Mouse (Mus musculus) myocyte (in vitro differentiated cells): Measurements from ENCODE around the gene Dlg2. TPM values are rescaled to one million over a fixed set of nuclear protein-coding genes. Genes with fewer than 3 reads are reported as not detected.

Source experiments
- H3K27me3 ChIP-seq: one replicate; pipeline ENCODE4 v1.6.1; 2011; ENCODE audit not compliant: control insufficient read depth, insufficient read depth, insufficient read length
- H3K36me3 ChIP-seq: one replicate; pipeline ENCODE4 v1.6.1; 2011; ENCODE audit not compliant: control insufficient read depth, insufficient read depth
- H3K4me2 ChIP-seq: one replicate; pipeline ENCODE4 v1.6.1; 2011; ENCODE audit warnings: low read depth, control low read depth
- H3K4me3 ChIP-seq: one replicate; pipeline ENCODE4 v1.5.1; 2011; ENCODE audit warnings: mild to moderate bottlenecking, control low read depth, moderate library complexity
- H3K79me2 ChIP-seq: one replicate; pipeline ENCODE4 v1.6.1; 2011; ENCODE audit not compliant: control insufficient read depth, insufficient read depth
- H3ac ChIP-seq: one replicate; pipeline ENCODE4 v1.6.1; 2011; ENCODE audit not compliant: control insufficient read depth, insufficient read length
- CEBPB ChIP-seq: IDR thresholded peaks from 2 replicates; pipeline ENCODE4 v1.6.1; 2011; ENCODE audit warnings: mild to moderate bottlenecking, moderate library complexity; ENCODE audit not compliant: poor library complexity, insufficient read depth, severe bottlenecking
- E2F4 ChIP-seq: IDR thresholded peaks from one replicate; pipeline ENCODE4 v1.6.1; 2011; ENCODE audit warnings: mild to moderate bottlenecking, control low read depth, moderate library complexity; ENCODE audit not compliant: insufficient read depth
- MAX ChIP-seq: IDR thresholded peaks from one replicate; pipeline ENCODE4 v1.6.1; 2011; ENCODE audit warnings: low read depth, mild to moderate bottlenecking, control low read depth
- MYOD1 ChIP-seq, 3 experiments: IDR thresholded peaks; one replicate each; pipeline ENCODE4 v1.6.1; 2011; ENCODE audit warnings: control low read depth in 2 of 3, low read depth in 2 of 3, mild to moderate bottlenecking in 2 of 3, moderate library complexity in 1 of 3; ENCODE audit not compliant: insufficient read length in 2 of 3, control insufficient read depth in 1 of 3
- MYOG ChIP-seq, 3 experiments: IDR thresholded peaks; one replicate each; pipeline ENCODE4 v1.6.1; 2011; ENCODE audit warnings: control low read depth in 2 of 3, low read depth in 2 of 3, mild to moderate bottlenecking in 2 of 3; ENCODE audit not compliant: insufficient read length in 2 of 3, control insufficient read depth in 1 of 3, insufficient read depth in 1 of 3
- POLR2A ChIP-seq: IDR thresholded peaks from one replicate; pipeline ENCODE4 v1.6.1; 2011; ENCODE audit warnings: low read depth, mild to moderate bottlenecking, control low read depth, moderate library complexity; ENCODE audit not compliant: insufficient read length
- POLR2AphosphoS2 ChIP-seq: IDR thresholded peaks from one replicate; pipeline ENCODE4 v1.6.1; 2011; ENCODE audit warnings: low read depth, control low read depth; ENCODE audit not compliant: insufficient read length
- REST ChIP-seq: IDR thresholded peaks from one replicate; pipeline ENCODE4 v1.6.1; 2011; ENCODE audit warnings: mild to moderate bottlenecking, control low read depth, moderate library complexity; ENCODE audit not compliant: insufficient read depth, insufficient read length
- SRF ChIP-seq: IDR thresholded peaks from one replicate; pipeline ENCODE4 v1.6.1; 2011; ENCODE audit warnings: low read depth; ENCODE audit not compliant: control insufficient read depth, insufficient read length
- TCF12 ChIP-seq: IDR thresholded peaks from one replicate; pipeline ENCODE4 v1.6.1; 2011; ENCODE audit warnings: mild to moderate bottlenecking, control low read depth; ENCODE audit not compliant: poor library complexity, insufficient read depth, severe bottlenecking
- TCF3 ChIP-seq: IDR thresholded peaks from one replicate; pipeline ENCODE4 v1.6.1; 2011; ENCODE audit warnings: low read depth, control low read depth; ENCODE audit not compliant: insufficient read length
- USF1 ChIP-seq: IDR thresholded peaks from one replicate; pipeline ENCODE4 v1.6.1; 2011; ENCODE audit warnings: low read depth, mild to moderate bottlenecking, control low read depth, moderate library complexity
- polyA plus RNA-seq: library from polyadenylated mRNA; unstranded; fragments of >200 nt; fragmentation: generic; extraction: Trizol; gene quantifications from one replicate; pipeline ENCODE4 v1.2.1, GENCODE M21; 2012; ENCODE audit warnings: missing spikeins

Dlg2 gene
- polyA plus RNA-seq, 1 experiment, result 0.65 TPM

GRCm38 (mm10) chr7:92140051-92140817 is 1663.8 kb downstream of the Dlg2 start:
- no peak for TF ChIP-seq POLR2AphosphoS2
- no peak for TF ChIP-seq MYOD1 (IDR thresholded peaks at IDR 0.05; ENCODE audit: control insufficient read depth in 1 of 3, insufficient read length in 2 of 3, low read depth in 2 of 3)
- no peak for TF ChIP-seq POLR2A
- TF ChIP-seq REST, result no peak
- TF ChIP-seq MYOG (IDR thresholded peaks at IDR 0.05; ENCODE audit: control insufficient read depth in 1 of 3, insufficient read depth in 1 of 3, insufficient read length in 2 of 3, low read depth in 2 of 3), result no peak
- TF ChIP-seq CEBPB, result no peak
- TF ChIP-seq TCF3, result no peak
- no peak for TF ChIP-seq MAX
- no peak for TF ChIP-seq TCF12
- no peaks in the 10 kb centered on the region for H3K36me3 ChIP-seq

GRCm38 (mm10) chr7:92147499-92147898 is 1671.0 kb downstream of the Dlg2 start:
- H3K4me2 ChIP-seq, result no peak overlapping the region
- H3ac ChIP-seq, result no peak overlapping the region
- no peaks in the 10 kb centered on the region for H3K27me3 ChIP-seq
- H3K79me2 ChIP-seq, result no peaks in the 10 kb centered on the region
- no peaks in the 10 kb centered on the region for H3K36me3 ChIP-seq
- no peak overlapping the region for H3K4me3 ChIP-seq
- no peak for TF ChIP-seq TCF12
- no peak for TF ChIP-seq POLR2A

More at GRCm38 (mm10) chr7:92140051-92140817, 1663.8 kb downstream of the Dlg2 start:
- Histone ChIP-seq H3K4me3 (no peak overlapping the region), H3ac (no peak overlapping the region), H3K79me2 (no peaks in the 10 kb centered on the region), H3K4me2 (no peak overlapping the region), H3K27me3 (no peaks in the 10 kb centered on the region)

DNA sequence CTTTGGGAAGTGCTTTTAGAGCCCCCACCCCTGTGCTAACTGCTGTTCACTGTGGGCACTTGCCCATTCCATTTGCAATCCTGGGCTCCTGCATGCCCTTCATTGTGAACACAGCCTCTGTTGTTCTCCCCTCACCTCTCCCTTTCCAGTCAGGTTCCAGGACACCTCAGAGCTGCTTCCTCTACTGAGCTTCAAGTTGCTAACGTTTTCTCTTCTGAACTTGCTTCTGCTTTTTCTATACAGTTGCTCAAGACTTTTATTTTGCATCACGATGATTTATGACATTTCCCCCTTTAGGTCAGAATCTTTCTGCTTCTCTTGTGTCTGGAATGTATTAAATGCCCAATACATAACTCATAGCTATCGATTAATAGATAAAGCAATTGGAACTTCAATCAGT is 1674.3 kb downstream of the Dlg2 start:
- Histone ChIP-seq H3K36me3 (no peaks in the 10 kb centered on the region), H3K27me3 (no peaks in the 10 kb centered on the region), H3K4me2 (no peak overlapping the region), H3ac (no peak overlapping the region), H3K79me2 (no peaks in the 10 kb centered on the region), H3K4me3 (no peak overlapping the region)
- TF ChIP-seq CEBPB (no peak), MYOD1 (IDR thresholded peaks at IDR 0.05; ENCODE audit: control insufficient read depth in 1 of 3, insufficient read length in 2 of 3, low read depth in 2 of 3) (no peak), E2F4 (no peak), MYOG (IDR thresholded peaks at IDR 0.05; ENCODE audit: control insufficient read depth in 1 of 3, insufficient read depth in 1 of 3, insufficient read length in 2 of 3, low read depth in 2 of 3) (no peak), REST (no peak), MAX (no peak), TCF3 (no peak)

- no peaks in the 10 kb centered on the region for H3K79me2 ChIP-seq
- H3K4me2 ChIP-seq, result no peak overlapping the region
- no peak overlapping the region for H3ac ChIP-seq
- TF ChIP-seq POLR2AphosphoS2, result no peak
- no peak for TF ChIP-seq USF1
- H3K27me3 ChIP-seq, result no peaks in the 10 kb centered on the region
- H3K36me3 ChIP-seq, result no peaks in the 10 kb centered on the region
- H3K4me3 ChIP-seq, result no peak overlapping the region
Observed at GRCm38 (mm10) chr7:92154603-92155002, 1678.1 kb downstream of the Dlg2 start.

- H3K4me3 ChIP-seq, result no peak overlapping the region
- no peaks in the 10 kb centered on the region for H3K79me2 ChIP-seq
- H3K4me2 ChIP-seq, result no peak overlapping the region
- H3ac ChIP-seq, result no peak overlapping the region
- H3K27me3 ChIP-seq, result no peaks in the 10 kb centered on the region
- H3K36me3 ChIP-seq, result no peaks in the 10 kb centered on the region
- no peak for TF ChIP-seq TCF3
- no peak for TF ChIP-seq MYOG (IDR thresholded peaks at IDR 0.05; ENCODE audit: control insufficient read depth in 1 of 3, insufficient read depth in 1 of 3, insufficient read length in 2 of 3, low read depth in 2 of 3)
- TF ChIP-seq POLR2A, result no peak
- no peak for TF ChIP-seq MAX
- TF ChIP-seq POLR2AphosphoS2, result no peak
- no peak for TF ChIP-seq E2F4
- TF ChIP-seq REST, result no peak
- no peak for TF ChIP-seq CEBPB
- no peak for TF ChIP-seq TCF12
- TF ChIP-seq SRF, result no peak
- no peak for TF ChIP-seq MYOD1 (IDR thresholded peaks at IDR 0.05; ENCODE audit: control insufficient read depth in 1 of 3, insufficient read length in 2 of 3, low read depth in 2 of 3)
- no peak for TF ChIP-seq USF1
Observed at GRCm38 (mm10) chr7:92163150-92163549, 1686.7 kb downstream of the Dlg2 start.
